Mouse (Mus musculus) hindbrain, embryonic 11.5 days (tissue): Measurements from ENCODE around the gene Trim2. TPM values are rescaled to one million over a fixed set of nuclear protein-coding genes. Genes with fewer than 3 reads are reported as not detected.

Experiments used
- ATAC-seq: fragments of 200-750 bp; cut with Nextera tagmentation; 2 replicates; pipeline ENCODE4 v1.8.0; 2017; ENCODE audit warnings: mild to moderate bottlenecking, moderate TSS enrichment, moderate library complexity; ENCODE audit not compliant: low FRiP score
- DNase-seq: peaks from one replicate; pipeline ENCODE4 v3.0.0-alpha.2; 2015; ENCODE audit warnings: low spot score
- H3K27ac ChIP-seq: fragments of 300-500 bp; sonication (generic); 2 replicates; pipeline ENCODE4 v1.5.1; 2014; ENCODE audit warnings: mild to moderate bottlenecking, low read depth, low read length
- H3K27me3 ChIP-seq: fragments of 300-500 bp; sonication (generic); 2 replicates; pipeline ENCODE4 v1.6.1; 2014; ENCODE audit warnings: mild to moderate bottlenecking, low read length, moderate library complexity, mixed read lengths; ENCODE audit not compliant: control insufficient read depth, insufficient read depth
- H3K36me3 ChIP-seq: fragments of 300-500 bp; sonication (generic); 2 replicates; pipeline ENCODE4 v1.6.1; 2014; ENCODE audit warnings: mild to moderate bottlenecking, low read length, moderate library complexity, mixed read lengths; ENCODE audit not compliant: control insufficient read depth, insufficient read depth
- H3K4me1 ChIP-seq: fragments of 300-500 bp; sonication (generic); replicated peaks from 2 replicates; pipeline ENCODE4 v1.6.1; 2014; ENCODE audit warnings: low read length, mixed read lengths; ENCODE audit not compliant: control insufficient read depth, insufficient read depth
- H3K4me2 ChIP-seq: fragments of 300-500 bp; sonication (generic); replicated peaks from 2 replicates; pipeline ENCODE4 v1.6.1; 2014; ENCODE audit warnings: mild to moderate bottlenecking, low read depth, low read length
- H3K4me3 ChIP-seq: fragments of 300-500 bp; sonication (generic); 2 replicates; pipeline ENCODE4 v1.5.1; 2014; ENCODE audit warnings: low read depth, low read length
- H3K9ac ChIP-seq: fragments of 300-500 bp; sonication (generic); 2 replicates; pipeline ENCODE4 v1.6.1; 2014; ENCODE audit warnings: low read depth, low read length
- H3K9me3 ChIP-seq: fragments of 300-500 bp; sonication (generic); 2 replicates; pipeline ENCODE4 v1.6.1; 2016; ENCODE audit warnings: low read length; ENCODE audit not compliant: control insufficient read depth
- WGBS: fragments of 180-500 bp; shearing (Covaris S2); extraction: QIAGEN DNeasy Blood & Tissue Kit; methylation state at CpG from one replicate; pipeline ENCODE4 v1.1.7; 2014; 5-methylcytosine and 5-hydroxymethylcytosine counted together
- polyA plus RNA-seq: library from polyadenylated mRNA; unstranded; fragments of >200 nt; fragmentation: Nextera tagmentation; extraction: Ambion mirVana; gene quantifications from 2 replicates; pipeline ENCODE4 v1.2.1, GENCODE M21; 2014

The Trim2 gene
- polyA plus RNA-seq, 1 experiment from 2014 or later: 104 TPM

DNA sequence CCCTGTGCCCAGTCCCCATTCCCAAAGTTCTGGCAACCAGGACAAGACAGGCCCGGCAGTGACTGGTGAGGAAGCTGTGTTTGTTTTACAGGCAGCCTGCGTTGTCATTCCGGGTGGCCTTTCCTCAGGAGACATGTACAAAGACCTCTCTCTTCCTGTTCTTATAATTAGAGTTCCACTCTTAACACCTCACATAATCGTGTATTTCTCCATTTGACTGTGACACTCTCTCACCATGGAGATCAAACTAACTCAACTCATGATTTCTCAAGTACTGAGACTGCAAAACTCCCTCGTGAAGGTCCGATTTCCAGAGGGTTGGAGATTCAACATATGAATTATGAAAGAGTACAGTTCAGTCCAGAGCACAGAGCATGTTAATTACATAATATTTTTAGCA is 170.7 kb downstream of the Trim2 start:
- Histone ChIP-seq H3K9me3 (no peaks in the 10 kb centered on the region), H3K4me1 (no peaks in the 10 kb centered on the region), H3K4me2 (no peak overlapping the region), H3K36me3 (no peaks in the 10 kb centered on the region), H3K27me3 (no peaks in the 10 kb centered on the region), H3K9ac (no peak overlapping the region), H3K27ac (no peak overlapping the region), H3K4me3 (no peak overlapping the region)
- 60% methylated on average over 6 of the region's 6 CpGs for WGBS
- DNase-seq (no peak), ATAC-seq (no peak)

DNA sequence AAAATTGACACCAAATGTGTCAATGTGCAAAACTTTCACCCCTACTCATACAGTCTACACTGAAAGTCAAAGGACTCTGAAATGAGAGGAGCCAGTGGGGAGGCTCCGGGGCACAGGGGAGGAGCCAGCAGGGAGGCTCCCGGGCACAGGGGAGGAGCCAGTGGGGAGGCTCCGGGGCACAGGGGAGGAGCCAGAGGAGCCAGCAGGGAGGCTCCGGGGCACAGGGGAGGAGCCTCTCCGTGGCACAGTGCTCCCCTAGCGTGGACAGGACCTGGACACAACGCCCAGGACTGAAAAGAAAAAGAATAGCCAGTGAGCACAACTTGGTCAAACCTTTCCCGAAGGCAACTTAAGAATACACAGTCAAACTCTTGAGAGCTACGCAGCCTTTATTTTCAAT is 171.3 kb downstream of the Trim2 start:
- DNase-seq: no peak

DNA sequence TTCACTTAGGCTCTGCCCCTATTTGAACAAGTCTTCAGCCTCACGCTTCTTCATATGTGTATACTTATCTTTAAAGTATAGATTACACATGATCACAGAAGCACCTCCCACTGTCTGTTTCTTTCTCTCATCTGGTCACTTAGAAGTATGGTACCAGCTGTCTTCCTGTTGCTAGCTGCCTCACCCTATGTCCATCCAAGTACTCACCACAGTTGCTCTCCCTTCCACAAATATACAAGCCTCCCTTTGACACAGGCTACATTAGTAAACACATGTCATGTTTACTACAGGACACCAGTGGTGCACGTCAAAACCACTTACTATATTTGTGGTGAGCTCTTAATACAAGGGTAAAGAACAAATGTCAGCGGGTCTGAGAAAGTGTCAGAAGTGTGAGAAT is 175.3 kb downstream of the Trim2 start:
- no peak for DNase-seq
- no peak overlapping the region for H3K4me3 ChIP-seq
- H3K4me1 ChIP-seq: no peaks in the 10 kb centered on the region
- ATAC-seq: no peak
- H3K36me3 ChIP-seq: no peaks in the 10 kb centered on the region
- H3K9me3 ChIP-seq: no peaks in the 10 kb centered on the region
- 86% methylated on average over 3 of the region's 3 CpGs for WGBS
- H3K4me2 ChIP-seq: no peak overlapping the region
- H3K27ac ChIP-seq: no peak overlapping the region
- no peak overlapping the region for H3K9ac ChIP-seq
- H3K27me3 ChIP-seq: no peaks in the 10 kb centered on the region

More for the DNA sequence above, 171.3 kb downstream of the Trim2 start:
- Histone ChIP-seq H3K4me1 (no peaks in the 10 kb centered on the region), H3K27me3 (no peaks in the 10 kb centered on the region), H3K9ac (no peak overlapping the region), H3K36me3 (no peaks in the 10 kb centered on the region), H3K4me3 (no peak overlapping the region), H3K9me3 (no peaks in the 10 kb centered on the region), H3K27ac (no peak overlapping the region), H3K4me2 (no peak overlapping the region)
- 0 out of 2 replicates have a peak, but pooled peaks have one; percentile 43 for ATAC-seq
- 30% methylated on average over 9 of the region's 9 CpGs for WGBS

DNA sequence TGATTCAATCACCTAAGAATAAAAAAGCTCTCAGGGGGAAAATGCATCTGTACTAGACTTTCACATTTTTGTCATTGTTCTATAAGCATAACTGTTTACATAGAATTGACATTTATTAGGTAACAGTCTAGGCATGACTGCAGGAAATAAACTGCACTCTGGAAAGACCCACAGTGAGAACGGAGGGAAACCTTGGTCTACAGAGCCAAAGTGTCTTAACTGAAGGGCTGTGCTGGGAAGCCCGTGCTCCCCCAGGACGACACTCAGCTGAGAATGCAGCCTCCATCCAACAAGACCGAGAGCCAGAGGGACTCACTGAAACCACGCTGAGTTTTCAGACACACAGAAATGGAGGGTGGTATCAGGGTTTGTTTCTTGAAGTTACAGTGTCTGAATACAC is 175.9 kb downstream of the Trim2 start:
- DNase-seq: no peak
- no peak overlapping the region for H3K4me2 ChIP-seq
- H3K36me3 ChIP-seq: no peaks in the 10 kb centered on the region
- H3K27me3 ChIP-seq: no peaks in the 10 kb centered on the region
- no peaks in the 10 kb centered on the region for H3K9me3 ChIP-seq
- H3K27ac ChIP-seq: no peak overlapping the region
- 80% methylated on average over 5 of the region's 5 CpGs for WGBS
- no peak overlapping the region for H3K9ac ChIP-seq
- no peak for ATAC-seq
- no peak overlapping the region for H3K4me3 ChIP-seq
- H3K4me1 ChIP-seq: no peaks in the 10 kb centered on the region; the same call in 1 of the 2 replicates

DNA sequence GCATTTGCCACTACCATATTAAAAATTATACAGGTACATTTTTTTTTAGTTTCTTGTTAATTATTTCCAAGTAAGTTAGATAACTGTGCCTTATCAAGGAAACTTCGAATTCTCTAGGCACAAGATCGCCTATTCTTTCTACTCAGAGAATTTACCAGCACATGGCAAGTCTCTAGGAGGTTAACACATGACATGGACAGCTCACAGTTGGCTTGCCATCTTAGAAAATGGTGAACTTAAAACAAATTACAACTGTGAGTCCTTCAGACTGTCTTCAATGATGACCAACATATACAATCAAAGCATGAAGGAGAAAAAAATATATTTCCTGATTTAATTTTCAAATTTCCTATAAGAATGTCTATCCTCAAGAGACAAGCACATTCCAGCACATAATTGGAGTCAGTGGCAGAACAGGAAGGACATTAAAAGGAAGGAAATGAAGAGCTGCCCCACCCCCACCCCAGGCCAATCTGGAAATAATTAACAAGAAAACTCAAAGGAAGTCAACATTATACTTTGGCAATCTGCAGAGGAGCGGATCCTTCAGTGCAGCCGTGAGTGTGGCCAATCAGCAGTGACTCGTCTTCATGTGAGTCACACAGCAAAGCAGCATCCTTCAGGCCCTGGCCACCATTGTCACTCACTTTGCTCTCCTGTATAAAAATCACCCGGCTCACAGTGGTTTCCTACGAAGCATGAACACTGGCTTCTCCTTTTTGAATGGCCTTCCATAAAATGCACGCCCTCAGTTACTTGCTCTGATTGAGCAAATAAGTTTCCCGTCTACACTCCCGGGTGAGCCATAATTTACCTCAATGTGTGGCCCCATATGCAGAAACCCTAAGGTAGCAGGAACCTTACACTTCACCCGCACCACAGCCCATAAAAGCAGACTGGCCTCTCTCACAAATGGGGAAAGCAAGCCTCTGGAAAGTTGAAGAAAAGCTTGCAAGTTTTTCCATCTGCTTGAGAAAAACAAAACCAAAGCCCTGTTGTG is 177.5 kb downstream of the Trim2 start:
- DNase-seq: peak; percentile 24
- Histone ChIP-seq H3K9ac (no peak overlapping the region), H3K27me3 (no peaks in the 10 kb centered on the region), H3K27ac (no peak overlapping the region), H3K36me3 (no peaks in the 10 kb centered on the region), H3K4me1 (no peaks in the 10 kb centered on the region; the same call in 1 of the 2 replicates), H3K4me2 (no peak overlapping the region), H3K4me3 (no peak overlapping the region), H3K9me3 (no peaks in the 10 kb centered on the region)
- WGBS: 62% methylated on average over 11 of the region's 11 CpGs
- ATAC-seq: no peak

DNA sequence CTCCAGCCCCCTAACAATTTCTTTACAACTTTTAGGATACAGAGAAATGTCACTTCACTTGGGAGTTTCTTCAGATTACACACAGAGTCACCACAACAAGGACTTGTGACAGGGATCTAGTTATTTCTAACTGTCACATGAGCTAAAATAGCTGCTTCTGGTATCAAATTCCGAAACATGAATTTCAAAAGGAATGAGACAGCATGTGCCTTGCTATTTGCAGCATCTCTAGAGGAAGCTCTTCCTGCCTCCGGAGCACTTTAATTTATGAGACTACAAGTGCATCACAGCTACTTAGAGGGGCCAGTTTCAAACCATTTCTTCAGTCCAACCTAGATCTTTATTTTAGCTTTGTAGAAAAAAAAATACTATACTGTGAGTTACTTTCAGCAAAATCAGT is 179.2 kb downstream of the Trim2 start:
- H3K27ac ChIP-seq: no peak overlapping the region
- no peak overlapping the region for H3K4me3 ChIP-seq
- H3K27me3 ChIP-seq: no peaks in the 10 kb centered on the region
- no peaks in the 10 kb centered on the region for H3K9me3 ChIP-seq
- no peak overlapping the region for H3K4me2 ChIP-seq
- H3K4me1 ChIP-seq: no peaks in the 10 kb centered on the region; the same call in 1 of the 2 replicates
- no peak for ATAC-seq
- no peak for DNase-seq
- 86% methylated on average over 2 of the region's 2 CpGs for WGBS
- no peak overlapping the region for H3K9ac ChIP-seq
- no peaks in the 10 kb centered on the region for H3K36me3 ChIP-seq

DNA sequence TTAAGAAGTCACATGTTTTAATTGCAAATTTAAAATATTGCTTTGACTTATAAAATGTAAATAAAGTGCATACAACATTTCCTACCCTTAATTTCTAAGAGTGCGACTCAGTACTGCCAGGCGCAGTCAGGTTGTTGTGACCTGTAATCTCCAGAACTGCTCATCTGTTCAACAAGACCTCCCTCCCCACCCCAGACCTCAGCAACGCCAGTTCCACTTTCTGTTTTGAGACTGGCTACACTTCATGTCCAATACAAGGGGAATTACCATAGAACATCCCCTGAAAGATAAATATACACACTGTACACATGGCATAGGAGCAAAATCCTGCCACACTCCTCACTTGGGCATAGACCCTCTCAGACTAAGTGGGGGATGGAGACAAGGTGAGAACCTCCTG is 180.0 kb downstream of the Trim2 start:
- DNase-seq: no peak
- H3K4me1 ChIP-seq: no peaks in the 10 kb centered on the region; the same call in 1 of the 2 replicates
- no peaks in the 10 kb centered on the region for H3K27me3 ChIP-seq
- no peak for ATAC-seq
- H3K9me3 ChIP-seq: no peaks in the 10 kb centered on the region
- H3K36me3 ChIP-seq: no peaks in the 10 kb centered on the region
- H3K27ac ChIP-seq: no peak overlapping the region
- no peak overlapping the region for H3K4me3 ChIP-seq
- H3K9ac ChIP-seq: no peak overlapping the region
- 91% methylated on average over 3 of the region's 3 CpGs for WGBS
- no peak overlapping the region for H3K4me2 ChIP-seq

DNA sequence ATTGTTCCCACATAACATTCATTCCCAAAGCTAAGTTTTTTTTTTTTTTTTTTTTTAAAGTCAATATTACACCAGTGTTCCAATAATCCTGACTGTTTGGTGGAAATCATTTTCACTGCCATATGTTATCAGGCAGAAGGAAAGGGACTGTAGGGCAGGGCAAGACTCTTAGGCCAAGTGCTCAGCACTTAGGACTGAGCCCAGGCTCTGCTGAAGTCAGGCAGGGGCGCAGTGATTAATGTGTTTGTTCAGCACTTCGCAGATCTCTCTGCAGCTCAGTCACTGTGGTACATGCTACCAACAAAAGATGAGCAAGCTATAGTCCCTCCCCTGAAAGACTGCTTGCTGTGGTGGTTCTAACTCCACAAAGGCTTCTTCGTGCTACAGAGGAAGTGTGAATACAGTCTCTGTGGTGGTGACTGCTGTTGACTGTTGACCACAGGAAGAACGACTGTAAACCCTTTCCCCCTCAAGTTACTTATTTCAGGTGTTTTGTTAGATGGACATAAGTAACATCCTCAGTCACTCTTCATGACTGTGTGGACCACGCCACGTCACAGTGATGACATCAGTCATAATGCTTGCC is 180.9 kb downstream of the Trim2 start:
- no peaks in the 10 kb centered on the region for H3K9me3 ChIP-seq

More for the DNA sequence above, 180.9 kb downstream of the Trim2 start:
- DNase-seq (no peak), ATAC-seq (no peak)
- H3K27ac ChIP-seq: no peak overlapping the region
- no peak overlapping the region for H3K4me2 ChIP-seq
- H3K4me1 ChIP-seq: no peaks in the 10 kb centered on the region; the same call in 1 of the 2 replicates
- 61% methylated on average over 6 of the region's 6 CpGs for WGBS
- no peak overlapping the region for H3K4me3 ChIP-seq
- H3K27me3 ChIP-seq: no peaks in the 10 kb centered on the region
- no peak overlapping the region for H3K9ac ChIP-seq
- no peaks in the 10 kb centered on the region for H3K36me3 ChIP-seq
